Mouse (Mus musculus) embryonic facial prominence, embryonic 11.5 days (tissue): ENCODE data around the gene Nck2. TPM values are rescaled to one million over a fixed set of nuclear protein-coding genes. Genes with fewer than 3 reads are reported as not detected.

Source experiments
- ATAC-seq: fragments of 200-750 bp; cut with Nextera tagmentation; replicated peaks from 2 replicates; pipeline ENCODE4 v1.8.0; 2017; ENCODE audit warnings: low read depth; ENCODE audit not compliant: insufficient number of reproducible peaks, low FRiP score, low TSS enrichment
- DNase-seq: peaks from one replicate; pipeline ENCODE4 v3.0.0-alpha.2; 2015; ENCODE audit warnings: low spot score
- H3K27ac ChIP-seq: fragments of 300-500 bp; sonication (generic); replicated peaks from 2 replicates; pipeline ENCODE4 v1.5.1; 2014; ENCODE audit warnings: mild to moderate bottlenecking, low read depth, low read length, control low read depth
- H3K27me3 ChIP-seq: fragments of 300-500 bp; sonication (generic); 2 replicates; pipeline ENCODE4 v1.6.1; 2014; ENCODE audit warnings: mild to moderate bottlenecking, low read length, moderate library complexity, mixed read lengths; ENCODE audit not compliant: control insufficient read depth, insufficient read depth
- H3K36me3 ChIP-seq: fragments of 300-500 bp; sonication (generic); replicated peaks from 2 replicates; pipeline ENCODE4 v1.6.1; 2014; ENCODE audit warnings: low read depth, mild to moderate bottlenecking, low read length, moderate library complexity, mixed read lengths; ENCODE audit not compliant: control insufficient read depth, insufficient read depth
- H3K4me1 ChIP-seq: fragments of 300-500 bp; sonication (generic); 2 replicates; pipeline ENCODE4 v1.6.1; 2014; ENCODE audit warnings: low read length, mixed read lengths; ENCODE audit not compliant: control insufficient read depth, insufficient read depth
- H3K4me2 ChIP-seq: fragments of 300-500 bp; sonication (generic); 2 replicates; pipeline ENCODE4 v1.6.1; 2014; ENCODE audit warnings: low read depth, mild to moderate bottlenecking, control low read depth, low read length, moderate library complexity
- H3K4me3 ChIP-seq: fragments of 300-500 bp; sonication (generic); 2 replicates; pipeline ENCODE4 v1.5.1; 2014; ENCODE audit warnings: low read depth, low read length, control low read depth
- H3K9ac ChIP-seq: fragments of 300-500 bp; sonication (generic); replicated peaks from 2 replicates; pipeline ENCODE4 v1.6.1; 2014; ENCODE audit warnings: mild to moderate bottlenecking, control low read depth, low read length
- H3K9me3 ChIP-seq: fragments of 300-500 bp; sonication (generic); replicated peaks from 2 replicates; pipeline ENCODE4 v1.6.1; 2016; ENCODE audit warnings: mild to moderate bottlenecking, low read length, inconsistent platforms, mixed read lengths; ENCODE audit not compliant: control insufficient read depth
- WGBS: fragments of 180-500 bp; shearing (Covaris S2); extraction: QIAGEN DNeasy Blood & Tissue Kit; methylation state at CpG from one replicate; pipeline ENCODE4 v1.1.7; 2014; 5-methylcytosine and 5-hydroxymethylcytosine counted together
- polyA plus RNA-seq: library from polyadenylated mRNA; unstranded; fragments of >200 nt; fragmentation: Nextera tagmentation; extraction: Ambion mirVana; gene quantifications from 2 replicates; pipeline ENCODE4 v1.2.1, GENCODE M21; 2014

The Nck2 gene
- polyA plus RNA-seq, 1 experiment from 2014 or later: 40.8 TPM

DNA sequence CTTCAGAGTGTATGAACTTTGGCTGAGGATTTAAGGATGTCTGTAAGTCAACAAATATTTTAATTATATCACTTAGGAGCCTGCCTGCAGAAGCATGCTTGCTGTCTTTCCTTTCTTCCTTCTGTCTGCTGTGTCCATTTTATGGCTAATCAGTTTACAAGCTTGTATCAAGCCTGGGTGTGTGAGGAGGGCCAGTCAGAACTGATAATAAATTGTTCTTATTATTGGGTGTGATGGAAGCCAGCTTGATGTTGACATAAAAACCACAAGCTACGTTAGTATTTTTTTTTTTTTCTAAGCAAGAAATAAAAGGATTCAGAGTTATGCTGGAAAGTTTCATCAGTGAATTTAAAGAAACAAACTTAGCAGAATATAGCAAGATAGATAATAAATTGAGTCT is 10.8 kb downstream of the Nck2 start:
- H3K9me3 ChIP-seq: no peaks in the 10 kb centered on the region

DNA sequence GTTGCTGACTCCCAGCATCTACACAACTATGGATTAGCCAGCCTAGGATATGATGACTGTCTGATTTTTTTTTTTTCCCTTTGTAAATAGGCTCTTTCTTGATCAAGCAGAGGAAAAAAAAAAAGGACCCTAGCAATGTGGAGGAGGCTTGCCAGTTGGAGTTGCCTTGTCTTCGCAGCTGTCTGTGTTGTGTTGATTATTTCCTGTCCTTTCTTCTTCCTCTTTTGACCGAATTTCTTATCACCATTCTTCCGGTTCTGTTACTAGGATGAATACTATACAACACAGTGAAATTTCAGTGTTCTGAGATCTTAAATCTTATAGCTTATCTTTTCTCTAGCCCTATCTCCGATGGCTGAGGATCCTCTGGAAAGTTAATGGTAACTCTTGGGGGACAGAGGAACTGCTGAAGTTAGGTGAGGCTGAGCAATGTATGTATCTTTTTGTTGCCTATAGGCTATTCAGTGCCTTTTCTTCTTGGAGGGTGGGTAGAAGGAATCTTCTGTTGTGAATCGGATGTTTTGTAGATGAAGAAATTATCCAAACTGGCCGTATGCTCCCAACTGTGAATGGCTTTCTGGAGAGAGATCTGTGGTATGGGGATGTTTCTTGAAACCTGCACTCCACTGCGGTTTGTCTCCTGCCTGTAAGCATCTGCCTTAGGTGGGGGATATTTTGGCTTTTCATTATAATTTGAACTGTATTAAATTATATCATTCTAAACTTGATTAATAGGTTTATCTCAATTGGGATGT is 12.8 kb downstream of the Nck2 start:
- H3K4me2 ChIP-seq: no peak overlapping the region
- H3K4me1 ChIP-seq: no peaks in the 10 kb centered on the region
- H3K4me3 ChIP-seq: no peak overlapping the region
- H3K9ac ChIP-seq: no peak overlapping the region
- H3K27ac ChIP-seq: no peak overlapping the region
- H3K9me3 ChIP-seq: no peaks in the 10 kb centered on the region
- DNase-seq: no peak
- no peak for ATAC-seq
- no peaks in the 10 kb centered on the region for H3K27me3 ChIP-seq
- 88% methylated on average over 7 of the region's 7 CpGs for WGBS
- no peaks in the 10 kb centered on the region for H3K36me3 ChIP-seq

More for the DNA sequence above, 10.8 kb downstream of the Nck2 start:
- DNase-seq (no peak), ATAC-seq (no peak)
- H3K4me1 ChIP-seq: no peaks in the 10 kb centered on the region
- H3K9ac ChIP-seq: no peak overlapping the region
- H3K36me3 ChIP-seq: no peaks in the 10 kb centered on the region
- no peak overlapping the region for H3K4me3 ChIP-seq
- H3K27ac ChIP-seq: no peak overlapping the region
- no peak overlapping the region for H3K4me2 ChIP-seq
- WGBS: 86% methylated on average over 1 of the region's 1 CpGs
- no peaks in the 10 kb centered on the region for H3K27me3 ChIP-seq

DNA sequence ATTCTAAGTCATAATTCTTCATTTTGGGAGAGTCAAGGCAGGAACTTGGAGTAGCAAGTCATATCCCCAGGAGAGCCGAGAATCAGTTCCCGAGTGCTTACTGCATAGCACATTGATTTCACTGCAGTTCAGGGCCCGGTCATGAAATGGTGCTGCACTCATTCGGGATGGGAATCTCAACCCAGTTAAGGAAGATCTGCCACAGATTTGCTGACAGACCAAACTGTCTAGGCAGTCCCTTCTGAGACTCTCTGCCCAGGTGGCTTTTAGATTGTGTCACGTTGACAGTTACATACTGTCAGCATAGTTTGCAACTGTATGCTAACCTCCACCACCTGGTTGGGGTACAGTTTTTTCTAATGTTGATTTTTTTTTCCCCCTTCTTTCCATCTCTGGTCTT is 16.1 kb downstream of the Nck2 start:
- H3K36me3 ChIP-seq: no peaks in the 10 kb centered on the region
- H3K4me2 ChIP-seq: no peak overlapping the region
- 91% methylated on average over 5 of the region's 5 CpGs for WGBS
- DNase-seq (no peak), ATAC-seq (no peak)
- H3K27me3 ChIP-seq: no peaks in the 10 kb centered on the region
- no peak overlapping the region for H3K4me3 ChIP-seq
- H3K9me3 ChIP-seq: no peaks in the 10 kb centered on the region
- H3K4me1 ChIP-seq: no peaks in the 10 kb centered on the region
- no peak overlapping the region for H3K9ac ChIP-seq
- no peak overlapping the region for H3K27ac ChIP-seq

DNA sequence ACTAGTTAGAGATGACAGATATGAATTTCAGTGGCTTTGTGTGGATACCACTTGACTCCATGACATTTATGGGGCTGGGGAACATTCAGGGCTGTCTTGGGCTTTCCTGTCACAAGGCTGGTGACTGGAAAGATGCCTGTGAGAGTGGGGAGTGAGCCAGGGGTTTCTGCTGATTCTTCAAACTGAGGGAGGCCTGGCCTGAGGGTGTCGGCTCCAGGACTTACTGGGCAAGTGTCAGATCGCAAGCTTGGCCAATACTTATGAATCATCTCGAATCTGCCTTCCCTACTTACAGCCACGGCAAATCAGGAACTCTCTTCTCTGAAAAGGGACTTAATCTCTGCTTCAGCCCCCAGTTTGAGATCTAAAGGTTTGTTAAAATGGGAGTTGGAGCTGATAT is 18.3 kb downstream of the Nck2 start:
- Histone ChIP-seq H3K36me3 (no peaks in the 10 kb centered on the region), H3K4me1 (no peaks in the 10 kb centered on the region), H3K4me2 (no peak overlapping the region), H3K9ac (no peak overlapping the region), H3K27ac (no peak overlapping the region), H3K9me3 (no peaks in the 10 kb centered on the region), H3K4me3 (no peak overlapping the region), H3K27me3 (no peaks in the 10 kb centered on the region)
- WGBS: 76% methylated on average over 4 of the region's 4 CpGs
- DNase-seq (no peak), ATAC-seq (no peak)

DNA sequence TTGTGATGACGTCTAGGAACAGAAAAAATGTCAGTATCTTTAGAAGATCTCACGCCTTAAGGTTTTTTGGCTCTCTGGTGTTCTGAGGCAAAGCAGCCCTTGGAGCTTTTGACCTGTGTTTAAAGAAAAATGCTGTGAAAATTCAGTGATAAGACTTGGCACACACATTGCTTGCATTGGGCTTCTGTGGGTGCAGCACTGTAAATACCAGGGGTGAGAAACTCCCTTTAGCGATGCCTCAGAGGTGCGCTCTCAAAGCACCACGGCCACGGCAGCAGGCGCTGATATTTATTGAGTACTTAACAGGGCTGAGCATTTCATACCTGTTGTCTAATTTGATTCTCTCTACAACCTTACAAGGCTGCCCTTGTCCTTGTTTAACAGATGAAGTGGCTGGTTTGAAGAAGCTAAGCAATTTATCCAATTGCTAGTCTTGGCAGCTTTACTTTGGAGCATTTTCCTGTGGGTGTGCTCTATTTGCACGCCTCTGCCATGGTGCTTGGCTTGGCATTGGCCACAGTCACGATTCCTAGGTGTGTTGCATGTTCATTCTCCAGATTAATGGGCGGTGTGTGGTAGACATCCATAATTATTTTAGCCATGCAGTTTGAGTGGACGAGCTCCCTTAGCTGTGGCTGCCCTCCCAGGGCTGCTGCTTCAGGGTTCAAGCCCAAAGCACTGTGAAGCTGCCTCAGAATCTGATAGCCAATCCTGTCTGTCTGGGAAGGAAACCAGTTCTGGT is 19.7 kb downstream of the Nck2 start:
- DNase-seq: no peak
- no peak for ATAC-seq
- Histone ChIP-seq H3K4me2 (no peak overlapping the region), H3K36me3 (no peaks in the 10 kb centered on the region), H3K27me3 (no peaks in the 10 kb centered on the region), H3K9me3 (no peaks in the 10 kb centered on the region), H3K27ac (no peak overlapping the region), H3K9ac (no peak overlapping the region), H3K4me3 (no peak overlapping the region), H3K4me1 (no peaks in the 10 kb centered on the region)
- 89% methylated on average over 11 of the region's 11 CpGs for WGBS

DNA sequence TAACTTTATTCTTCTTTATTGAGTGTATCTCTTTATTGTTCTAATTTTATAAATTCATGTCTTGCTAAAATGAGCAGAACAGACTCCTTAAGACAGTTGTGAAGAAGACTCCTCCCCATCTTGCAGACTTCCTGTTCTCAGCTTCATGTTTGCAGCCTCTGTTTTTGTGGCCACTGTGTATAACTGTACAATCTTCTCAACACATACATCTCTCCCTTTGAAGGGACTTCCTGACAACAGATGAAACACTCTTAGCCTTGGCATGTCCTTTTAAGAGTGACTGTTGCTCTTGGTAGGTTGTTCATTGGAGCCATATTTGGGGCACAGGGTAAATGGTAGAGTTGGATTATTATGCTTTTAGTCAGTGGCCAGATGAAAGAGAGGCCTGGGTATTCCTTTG is 20.6 kb downstream of the Nck2 start:
- DNase-seq (no peak), ATAC-seq (no peak)
- H3K9me3 ChIP-seq: no peaks in the 10 kb centered on the region

DNA sequence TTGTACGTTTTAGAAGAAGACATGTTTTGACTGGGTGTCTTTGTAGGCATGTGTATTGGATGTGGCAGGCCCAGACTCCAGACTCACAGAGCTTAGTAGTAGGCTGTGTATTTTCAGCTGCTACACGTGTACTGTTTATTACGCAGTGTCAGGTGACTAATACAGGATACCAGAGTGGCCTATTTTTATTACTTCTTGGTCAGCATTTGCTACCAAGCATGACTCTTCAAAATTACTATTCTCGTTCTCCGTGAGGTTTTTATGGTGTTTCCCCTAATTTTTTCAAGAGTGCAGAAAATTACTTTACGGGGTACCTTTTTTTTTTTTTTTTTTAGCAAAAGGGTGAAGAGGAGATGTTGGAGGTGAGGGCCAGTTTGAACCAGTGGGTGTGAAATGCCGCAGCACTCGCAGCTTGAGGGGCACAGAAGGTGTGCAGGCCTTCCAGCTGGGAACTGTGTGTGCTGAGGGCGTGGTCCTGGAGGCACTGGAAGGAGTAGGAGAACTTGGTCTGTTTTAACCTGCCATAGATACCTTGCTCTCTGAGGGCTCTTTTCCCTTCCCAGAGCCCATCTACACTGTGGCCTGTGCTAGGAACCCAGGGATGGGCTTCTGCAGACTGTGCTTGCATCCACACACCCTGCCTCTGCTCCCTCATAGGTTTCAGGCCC is 21.7 kb downstream of the Nck2 start:
- H3K4me3 ChIP-seq: no peak overlapping the region
- DNase-seq (no peak), ATAC-seq (no peak)
- H3K36me3 ChIP-seq: no peaks in the 10 kb centered on the region
- H3K4me2 ChIP-seq: no peak overlapping the region
- H3K9me3 ChIP-seq: no peaks in the 10 kb centered on the region
- WGBS: 85% methylated on average over 9 of the region's 9 CpGs
- no peak overlapping the region for H3K9ac ChIP-seq
- H3K27me3 ChIP-seq: no peaks in the 10 kb centered on the region
- no peak overlapping the region for H3K27ac ChIP-seq
- no peaks in the 10 kb centered on the region for H3K4me1 ChIP-seq

More for the DNA sequence above, 20.6 kb downstream of the Nck2 start:
- Histone ChIP-seq H3K27ac (no peak overlapping the region), H3K36me3 (no peaks in the 10 kb centered on the region), H3K4me3 (no peak overlapping the region), H3K4me1 (no peaks in the 10 kb centered on the region), H3K27me3 (no peaks in the 10 kb centered on the region), H3K9ac (no peak overlapping the region), H3K4me2 (no peak overlapping the region)

DNA sequence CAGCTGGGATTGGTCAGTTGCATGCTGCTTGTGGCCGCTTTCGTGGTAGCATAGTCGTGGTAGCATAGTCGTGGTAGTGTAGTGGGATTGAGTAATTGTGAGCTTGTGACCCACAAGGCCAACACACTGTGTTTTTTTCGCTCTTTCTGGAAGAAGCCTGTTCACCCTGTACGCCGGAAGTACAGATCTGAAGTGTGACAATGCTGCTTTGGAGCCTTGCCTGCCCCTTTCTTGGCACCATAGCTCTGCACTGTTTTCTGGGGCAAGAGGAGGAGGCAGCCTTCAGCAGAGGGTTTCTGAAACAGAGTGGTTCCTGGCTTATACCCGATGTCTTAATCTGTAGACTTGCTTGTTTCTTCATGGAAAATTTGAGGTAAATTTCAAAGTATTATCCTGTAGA is 23.3 kb downstream of the Nck2 start:
- no peaks in the 10 kb centered on the region for H3K36me3 ChIP-seq
- no peaks in the 10 kb centered on the region for H3K4me1 ChIP-seq
- ATAC-seq (no peak), DNase-seq (no peak)
- H3K4me3 ChIP-seq: no peak overlapping the region
- WGBS: 92% methylated on average over 8 of the region's 8 CpGs
- no peaks in the 10 kb centered on the region for H3K27me3 ChIP-seq
- no peak overlapping the region for H3K4me2 ChIP-seq
- no peaks in the 10 kb centered on the region for H3K9me3 ChIP-seq
- no peak overlapping the region for H3K9ac ChIP-seq
- no peak overlapping the region for H3K27ac ChIP-seq
